Mouse (Mus musculus) testis, adult 2 months (tissue): Measurements from ENCODE around the gene 1110032F04Rik. TPM values are rescaled to one million over a fixed set of nuclear protein-coding genes. Genes with fewer than 3 reads are reported as not detected.

Experiments
- H3K27ac ChIP-seq: fragments of 200-500 bp; 2 replicates; pipeline ENCODE4 v1.5.1; 2012; ENCODE audit warnings: low read depth, low read length; ENCODE audit not compliant: control insufficient read depth, insufficient read depth
- H3K27me3 ChIP-seq: fragments of 200-500 bp; 2 replicates; pipeline ENCODE4 v1.6.1; 2012; ENCODE audit warnings: mild to moderate bottlenecking, low read length, moderate library complexity; ENCODE audit not compliant: control insufficient read depth, insufficient read depth
- H3K36me3 ChIP-seq: fragments of 200-500 bp; 2 replicates; pipeline ENCODE4 v1.6.1; 2012; ENCODE audit warnings: mild to moderate bottlenecking, low read length; ENCODE audit not compliant: control insufficient read depth, insufficient read depth
- H3K4me1 ChIP-seq: fragments of 200-500 bp; 2 replicates; pipeline ENCODE4 v1.6.1; 2012; ENCODE audit warnings: low read length; ENCODE audit not compliant: control insufficient read depth, insufficient read depth
- H3K4me3 ChIP-seq: fragments of 200-500 bp; 2 replicates; pipeline ENCODE4 v1.5.1; 2012; ENCODE audit warnings: low read depth, mild to moderate bottlenecking, low read length, moderate library complexity, mixed read lengths; ENCODE audit not compliant: control insufficient read depth
- CTCF ChIP-seq: fragments of 200-500 bp; IDR thresholded peaks from 2 replicates; pipeline ENCODE4 v1.5.1; 2012; ENCODE audit warnings: low read depth, mild to moderate bottlenecking, inconsistent platforms, low read length, moderate library complexity; ENCODE audit not compliant: control insufficient read depth, insufficient read depth, insufficient replicate concordance
- POLR2A ChIP-seq: fragments of 200-500 bp; IDR thresholded peaks from 2 replicates; pipeline ENCODE4 v1.6.1; 2012; ENCODE audit warnings: low read depth, mild to moderate bottlenecking, inconsistent platforms, low read length, moderate library complexity; ENCODE audit not compliant: control insufficient read depth
- polyA plus RNA-seq: library from polyadenylated mRNA; depleted of rRNA; stranded (reverse); fragments of >200 nt; gene quantifications from 2 replicates; pipeline ENCODE4 v1.2.3, GENCODE M21; 2012

1110032F04Rik gene
- polyA plus RNA-seq, 1 experiment: not detected

- no peak overlapping the region for H3K4me3 ChIP-seq
- no peaks in the 10 kb centered on the region for H3K27me3 ChIP-seq
- no peak overlapping the region for H3K27ac ChIP-seq
- TF ChIP-seq POLR2A: no peak
- no peak for TF ChIP-seq CTCF
- H3K4me1 ChIP-seq: no peaks in the 10 kb centered on the region
- H3K36me3 ChIP-seq: no peaks in the 10 kb centered on the region
Observed at GRCm38 (mm10) chr3:68836857-68837499, 32.4 kb upstream of the 1110032F04Rik start.

- Histone ChIP-seq H3K4me3 (no peak overlapping the region), H3K36me3 (no peaks in the 10 kb centered on the region), H3K27ac (no peak overlapping the region), H3K27me3 (no peaks in the 10 kb centered on the region), H3K4me1 (no peaks in the 10 kb centered on the region)
- TF ChIP-seq POLR2A: no peak
- TF ChIP-seq CTCF: no peak
Observed at GRCm38 (mm10) chr3:68840206-68840605, 29.2 kb upstream of the 1110032F04Rik start.

DNA sequence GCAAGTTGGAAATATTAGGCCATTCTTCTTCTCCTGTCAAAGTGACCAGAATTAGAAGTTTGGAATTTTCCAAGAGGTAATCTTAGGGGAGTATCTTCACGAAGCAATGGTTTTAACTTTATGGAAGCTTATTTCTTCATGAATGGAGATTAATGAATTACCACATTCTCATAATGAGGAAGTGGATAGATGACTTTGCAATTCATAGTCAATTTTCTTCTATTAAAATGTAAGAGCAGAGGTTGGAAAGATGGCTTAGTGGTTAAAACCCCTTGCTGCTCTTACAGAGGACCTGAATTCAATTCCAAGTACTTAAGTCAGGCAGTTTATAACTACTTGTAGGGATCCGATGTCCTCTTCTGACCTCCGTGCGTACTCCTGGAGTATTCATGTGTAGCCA, 25.4 kb upstream of the 1110032F04Rik start:
- no peak for TF ChIP-seq POLR2A
- TF ChIP-seq CTCF: no peak
- Histone ChIP-seq H3K4me1 (no peaks in the 10 kb centered on the region), H3K4me3 (no peak overlapping the region), H3K27ac (no peak overlapping the region), H3K27me3 (no peaks in the 10 kb centered on the region), H3K36me3 (no peaks in the 10 kb centered on the region)

GRCm38 (mm10) chr3:68848323-68848722, 21.1 kb upstream of the 1110032F04Rik start:
- no peak for TF ChIP-seq POLR2A
- TF ChIP-seq CTCF: no peak

GRCm38 (mm10) chr3:68852414-68852813, 17.0 kb upstream of the 1110032F04Rik start:
- TF ChIP-seq CTCF: no peak
- no peak for TF ChIP-seq POLR2A
- H3K27ac ChIP-seq: no peak overlapping the region
- H3K4me1 ChIP-seq: no peaks in the 10 kb centered on the region
- H3K36me3 ChIP-seq: no peaks in the 10 kb centered on the region
- no peaks in the 10 kb centered on the region for H3K27me3 ChIP-seq
- H3K4me3 ChIP-seq: no peak overlapping the region

More at GRCm38 (mm10) chr3:68848323-68848722, 21.1 kb upstream of the 1110032F04Rik start:
- H3K4me1 ChIP-seq: no peaks in the 10 kb centered on the region
- H3K27me3 ChIP-seq: no peaks in the 10 kb centered on the region
- no peaks in the 10 kb centered on the region for H3K36me3 ChIP-seq
- H3K4me3 ChIP-seq: no peak overlapping the region
- no peak overlapping the region for H3K27ac ChIP-seq

DNA sequence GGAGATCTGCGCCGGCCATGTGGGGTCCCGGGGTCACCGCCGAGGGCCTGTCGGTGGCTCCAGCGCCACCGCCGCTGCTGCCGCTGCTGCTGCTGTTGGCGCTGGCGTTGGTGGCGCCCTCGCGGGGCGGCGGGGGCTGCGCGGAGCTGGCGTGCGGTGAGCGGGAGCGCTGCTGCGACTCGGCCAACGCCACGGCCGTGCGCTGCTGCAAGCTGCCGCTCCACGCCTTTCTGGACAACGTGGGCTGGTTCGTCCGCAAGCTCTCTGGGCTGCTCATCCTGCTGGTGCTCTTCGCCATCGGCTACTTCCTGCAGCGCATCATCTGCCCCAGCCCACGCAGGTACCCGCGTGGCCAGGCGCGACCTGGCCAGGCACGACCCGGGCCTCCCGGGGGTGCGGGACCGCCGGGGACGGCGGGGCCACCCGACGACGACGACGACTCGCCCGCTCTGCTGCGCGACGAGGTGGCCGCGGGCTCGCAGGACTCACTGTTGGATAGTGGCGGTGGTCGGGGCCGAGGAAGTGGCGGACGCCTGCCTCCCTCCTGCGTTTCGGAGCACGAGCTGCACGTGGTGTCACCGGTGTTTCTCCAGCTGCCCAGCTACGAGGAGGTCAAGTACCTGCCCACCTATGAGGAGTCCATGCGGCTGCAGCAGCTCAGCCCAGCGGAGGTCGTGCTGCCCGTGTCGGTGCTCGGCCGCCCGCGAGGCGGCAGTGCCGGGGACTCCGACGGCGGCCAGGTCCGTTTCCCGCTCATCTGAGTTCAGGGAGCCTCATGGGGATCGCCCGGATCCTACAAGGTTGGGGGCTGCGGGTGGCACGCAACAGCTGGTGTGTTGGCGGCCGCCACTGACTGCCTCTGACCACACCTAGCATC, 543 bp downstream of the 1110032F04Rik start:
- peaks cover 15% of the 10 kb centered on the region for H3K4me1 ChIP-seq
- no peak overlapping the region for H3K27ac ChIP-seq

DNA sequence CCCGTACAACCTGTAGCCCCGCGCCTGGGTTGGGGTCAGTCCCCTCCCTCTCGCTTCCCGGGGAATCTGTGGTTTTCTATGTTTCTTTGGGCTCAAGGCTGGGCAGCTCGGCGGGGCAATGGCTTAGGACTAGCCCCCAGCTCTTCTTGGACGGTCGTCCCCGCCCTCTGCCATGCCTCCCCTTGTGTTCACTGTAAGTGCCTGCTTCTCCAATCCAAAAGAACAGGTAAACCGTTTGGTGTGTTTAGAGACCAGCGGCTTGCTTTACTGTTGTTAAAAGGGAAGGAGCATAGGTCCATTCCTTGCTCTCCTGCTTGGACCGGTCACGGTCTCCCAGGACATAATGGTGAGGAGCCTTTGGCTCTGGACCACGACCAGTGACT, 1.2 kb downstream of the 1110032F04Rik start:
- Histone ChIP-seq H3K4me3 (peak overlapping the region; percentile 83), H3K4me1 (peaks cover 15% of the 10 kb centered on the region), H3K27me3 (no peaks in the 10 kb centered on the region), H3K27ac (no peak overlapping the region), H3K36me3 (no peaks in the 10 kb centered on the region)
- TF ChIP-seq CTCF (no peak), POLR2A (no peak)

More for the DNA sequence above, 543 bp downstream of the 1110032F04Rik start:
- TF ChIP-seq CTCF (0 out of 2 replicates have a peak, but pooled peaks have one; percentile 2), POLR2A (no peak)
- Histone ChIP-seq H3K27me3 (no peaks in the 10 kb centered on the region), H3K4me3 (peak overlapping the region; percentile 83), H3K36me3 (no peaks in the 10 kb centered on the region)
